Mouse (Mus musculus): Measurements from ENCODE around the gene Itih5.

Gene Itih5

DNA sequence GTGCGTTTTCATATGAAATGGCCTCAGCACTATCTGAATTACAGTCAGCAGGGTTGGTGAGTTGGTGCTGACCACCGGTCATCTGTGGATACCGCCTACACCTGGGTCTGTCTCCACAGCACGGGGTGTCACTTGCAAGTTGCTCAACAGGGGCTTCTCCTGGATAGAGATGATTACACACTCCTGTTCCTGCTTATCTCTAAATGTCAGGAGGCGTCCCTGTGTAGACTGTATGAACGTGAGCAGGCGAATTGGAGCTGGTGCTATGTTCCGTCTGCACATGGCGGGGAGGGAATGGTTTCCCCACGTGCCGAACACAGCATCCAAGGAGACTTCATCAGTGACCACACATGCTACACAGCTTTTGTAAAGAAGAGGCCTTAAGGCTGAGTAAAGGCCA, 13.9 kb downstream of the Itih5 start:
- no peak for DNase-seq (ENCODE audit: low read depth, low spot score)

DNA sequence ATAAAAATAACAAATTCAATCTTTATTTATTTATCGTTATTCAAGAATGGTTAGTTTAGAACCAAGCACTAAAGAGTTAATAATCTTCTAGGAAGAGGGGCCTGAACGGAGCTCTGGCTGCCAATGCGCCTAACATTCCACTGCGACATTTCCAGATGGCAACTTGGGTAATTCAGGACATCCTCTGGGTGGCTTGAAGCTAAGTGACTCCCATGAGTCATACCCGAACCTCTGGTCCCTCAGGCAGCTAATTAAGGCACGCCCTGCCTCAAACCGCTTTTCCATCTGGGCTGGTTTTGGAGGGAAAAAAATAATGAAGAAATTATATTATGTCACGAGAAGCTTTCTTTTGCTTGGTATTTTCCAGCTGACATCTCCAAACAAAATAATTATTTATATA, 14.6 kb downstream of the Itih5 start:
- DNase-seq (ENCODE audit: low read depth, low spot score): no peak

DNA sequence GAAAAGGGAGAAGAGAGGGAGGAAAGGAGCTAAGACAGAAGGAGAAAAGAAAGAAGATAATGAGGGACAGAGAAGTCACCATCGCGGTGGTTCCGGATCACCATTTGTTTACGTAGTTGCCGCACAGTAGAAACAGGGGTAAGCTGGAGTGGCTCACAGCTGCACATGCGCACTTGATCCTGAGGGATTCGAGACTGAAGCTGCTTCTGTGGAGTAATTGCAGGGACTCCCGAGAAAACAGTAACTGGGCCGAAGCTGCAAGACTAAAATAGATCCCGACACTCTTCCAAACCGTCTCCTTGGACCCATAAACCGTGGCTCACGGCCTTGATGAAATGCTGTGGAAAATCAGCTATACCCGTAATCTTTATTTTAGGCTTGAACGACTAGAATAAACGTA, 16.6 kb downstream of the Itih5 start:
- DNase-seq (ENCODE audit: low read depth, low spot score): no peak

DNA sequence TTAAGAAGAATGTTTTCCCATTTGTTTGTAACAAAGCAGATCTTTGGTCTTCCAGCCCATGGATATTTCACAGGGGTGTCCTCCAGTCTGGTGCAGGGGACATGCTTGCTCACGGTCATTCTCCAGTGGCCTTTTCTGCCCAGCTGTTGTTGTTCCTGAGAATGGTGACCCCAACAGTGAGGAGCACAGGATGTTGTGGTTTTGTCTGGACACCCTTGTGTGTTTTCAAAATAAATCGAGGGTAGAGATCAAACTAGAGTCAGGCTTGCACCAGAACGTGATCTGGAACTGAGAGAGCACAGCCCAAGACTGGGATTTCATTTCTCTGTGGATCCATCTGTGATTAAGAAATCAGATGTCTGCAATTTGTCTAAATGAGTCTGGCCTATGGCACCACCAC, 40.2 kb downstream of the Itih5 start:
- no peak for DNase-seq (ENCODE audit: low read depth, low spot score)

- DNase-seq (ENCODE audit: low read depth, low spot score): no peak
Measured at GRCm38 (mm10) chr2:10195162-10195561, 41.8 kb downstream of the Itih5 start.

DNA sequence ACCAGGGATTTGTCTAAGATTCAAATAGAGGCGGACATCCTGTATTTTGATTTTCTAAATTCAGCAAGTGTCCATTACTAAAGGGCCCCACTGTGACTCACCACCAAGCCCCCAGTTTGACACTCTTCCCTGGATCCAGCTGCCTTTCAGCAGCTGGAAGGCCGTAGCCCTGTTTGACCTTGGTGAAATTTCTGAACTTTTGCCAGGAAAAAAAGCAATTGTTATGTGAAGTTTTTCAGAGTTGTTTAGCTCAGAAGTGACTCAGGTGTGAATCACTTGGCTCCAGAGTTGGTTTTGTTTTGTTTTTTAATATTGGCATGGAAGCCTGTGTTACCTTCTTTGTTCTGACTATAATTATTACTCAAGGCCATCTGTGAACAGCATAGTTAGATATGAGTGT, 46.0 kb downstream of the Itih5 start:
- no peak for DNase-seq (ENCODE audit: low read depth, low spot score)

DNA sequence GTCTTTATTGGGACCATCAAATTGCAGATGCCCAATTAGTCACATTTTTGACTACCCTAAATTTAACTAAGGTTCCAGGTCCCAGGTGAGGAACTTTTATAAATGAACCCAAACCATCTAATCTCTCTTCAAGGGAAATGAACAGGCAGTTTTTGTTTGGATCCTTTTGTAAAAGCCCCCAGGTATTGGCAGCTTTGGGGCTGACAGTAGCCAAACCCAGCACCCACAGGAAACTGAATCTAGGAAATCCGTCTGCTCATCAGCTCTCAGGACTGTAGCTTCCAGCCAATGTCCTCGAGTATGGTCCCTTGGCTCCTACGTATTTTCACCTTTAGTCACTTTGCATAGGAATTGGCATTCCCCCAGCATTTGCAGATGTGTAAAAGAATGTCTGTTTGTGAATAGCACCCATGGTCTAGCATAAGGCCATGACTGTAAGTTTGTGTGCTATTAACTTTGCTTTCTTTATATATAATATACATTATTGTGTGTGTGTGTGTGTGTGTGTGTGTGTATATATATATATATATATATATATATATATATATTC, 47.4 kb downstream of the Itih5 start:
- DNase-seq (ENCODE audit: low read depth, low spot score): no peak

DNA sequence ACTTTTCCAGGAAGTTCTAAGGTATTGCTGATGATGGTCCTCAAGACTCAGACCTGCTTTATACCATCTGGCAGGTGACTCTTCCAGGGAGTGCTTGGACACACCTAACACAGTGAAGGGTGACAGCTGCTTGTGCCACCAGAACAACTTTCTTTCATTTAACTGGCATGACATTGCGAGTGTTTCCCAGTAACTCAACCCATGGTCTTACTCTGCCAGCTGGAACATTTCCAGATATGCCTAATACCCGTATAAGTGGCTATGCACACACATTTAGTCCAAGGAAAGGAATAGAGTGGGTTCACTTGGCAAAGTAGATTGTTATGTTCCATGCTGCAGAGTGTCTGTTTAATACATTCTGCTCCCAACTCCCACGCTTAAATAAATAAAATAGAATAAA, 50.9 kb downstream of the Itih5 start:
- no peak for DNase-seq (ENCODE audit: low read depth, low spot score)

GRCm38 (mm10) chr2:10213468-10213867, 60.1 kb downstream of the Itih5 start:
- DNase-seq (ENCODE audit: low read depth, low spot score): no peak

DNA sequence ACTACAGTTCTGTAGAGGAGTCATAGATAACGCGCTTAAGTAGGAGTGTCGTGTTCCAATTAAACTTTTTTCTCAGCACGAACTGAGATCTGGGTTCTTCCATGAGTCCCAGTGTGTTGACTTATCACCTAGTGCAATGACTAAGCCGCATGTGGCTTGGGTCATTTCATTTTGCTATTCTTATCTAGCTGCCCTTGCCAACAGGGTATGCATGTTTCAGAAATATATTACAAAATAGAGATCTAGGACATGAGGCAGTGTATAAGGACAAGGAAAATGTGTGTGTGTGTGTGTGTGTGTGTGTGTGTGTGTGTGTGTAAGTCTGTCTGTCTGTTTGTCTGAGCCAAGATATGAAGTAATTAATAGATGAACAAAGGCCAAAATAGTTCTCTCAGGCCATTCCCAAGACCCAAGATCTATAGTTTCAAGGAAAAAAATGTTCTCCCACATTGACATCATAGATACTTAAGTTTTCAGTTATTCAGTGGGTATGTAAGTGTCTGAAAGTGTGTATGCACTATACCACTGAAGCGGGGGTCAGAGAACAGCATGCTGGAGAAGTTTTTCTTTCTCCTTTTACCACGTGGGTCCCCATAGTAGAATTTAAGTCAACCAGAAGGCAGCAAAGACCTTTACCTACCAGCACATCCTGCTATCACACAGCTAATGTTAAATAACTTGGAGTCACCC, 62.6 kb downstream of the Itih5 start:
- no peak for DNase-seq (ENCODE audit: low read depth, low spot score)

GRCm38 (mm10) chr2:10216566-10217247, 63.3 kb downstream of the Itih5 start:
- peak; percentile 18 for DNase-seq (ENCODE audit: low read depth, low spot score)

GRCm38 (mm10) chr2:10221862-10222261, 68.5 kb downstream of the Itih5 start:
- DNase-seq (ENCODE audit: low read depth, low spot score): no peak

DNA sequence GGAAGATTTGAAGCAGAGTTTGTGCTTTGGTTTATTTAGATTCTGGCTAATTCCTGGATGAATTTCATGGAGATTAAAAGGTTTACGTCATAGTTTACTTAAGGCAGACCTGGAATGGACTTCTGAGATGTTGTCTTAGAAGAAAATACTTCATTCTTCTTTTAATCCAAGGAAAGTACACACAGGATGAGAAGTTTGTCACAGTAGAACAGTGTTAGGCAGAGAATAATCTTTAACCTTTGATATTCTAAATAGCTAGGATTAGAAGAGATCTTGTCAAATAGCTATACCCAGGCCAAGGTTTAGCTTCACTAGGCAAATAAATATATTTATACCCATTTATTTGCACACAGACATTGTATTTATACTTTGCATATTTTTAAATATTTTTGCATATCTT, 73.5 kb downstream of the Itih5 start:
- no peak for DNase-seq (ENCODE audit: low read depth, low spot score)

GRCm38 (mm10) chr2:10231971-10232370, 78.6 kb downstream of the Itih5 start:
- DNase-seq (ENCODE audit: low read depth, low spot score): no peak

DNA sequence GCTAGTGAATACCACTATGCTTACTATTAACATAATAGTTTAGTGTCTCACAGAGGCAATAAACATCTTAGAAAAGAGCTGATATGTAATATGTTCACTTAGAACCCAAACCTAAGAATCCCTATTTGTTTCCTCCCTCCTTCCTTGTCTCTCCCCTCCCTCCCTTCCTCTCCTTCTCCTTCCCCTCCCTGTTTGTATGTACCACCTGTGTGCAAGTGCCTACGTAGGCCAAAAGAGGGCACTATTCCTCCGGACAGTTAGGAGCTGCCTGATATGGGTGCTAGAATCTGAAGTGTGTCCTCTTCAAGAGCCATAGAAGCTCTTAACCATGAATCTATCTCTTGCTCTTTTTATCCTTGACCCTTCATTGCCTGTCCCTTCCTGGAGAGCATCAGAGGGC, 83.2 kb downstream of the Itih5 start:
- DNase-seq (ENCODE audit: low read depth, low spot score): no peak

DNA sequence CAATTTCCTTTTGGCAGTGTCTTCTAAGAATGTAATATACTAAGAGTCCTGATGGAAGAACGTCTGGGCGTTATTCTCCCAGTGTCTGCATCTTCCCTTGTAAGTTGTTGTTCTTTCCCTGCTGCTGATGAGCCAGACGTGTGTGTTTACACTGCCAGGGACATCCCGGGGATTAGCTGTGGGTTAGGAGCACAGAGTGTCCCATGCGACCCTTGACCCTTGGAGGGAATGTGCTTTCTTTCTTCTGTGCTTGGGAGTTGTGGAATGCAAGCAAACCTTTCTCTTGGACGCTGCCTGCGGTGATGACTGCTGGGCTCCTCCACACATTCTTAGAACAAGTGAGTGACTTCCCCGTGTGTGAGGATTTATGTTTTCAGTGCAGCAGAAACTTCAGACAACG, 89.6 kb downstream of the Itih5 start:
- no peak for DNase-seq (ENCODE audit: low read depth, low spot score)

DNA sequence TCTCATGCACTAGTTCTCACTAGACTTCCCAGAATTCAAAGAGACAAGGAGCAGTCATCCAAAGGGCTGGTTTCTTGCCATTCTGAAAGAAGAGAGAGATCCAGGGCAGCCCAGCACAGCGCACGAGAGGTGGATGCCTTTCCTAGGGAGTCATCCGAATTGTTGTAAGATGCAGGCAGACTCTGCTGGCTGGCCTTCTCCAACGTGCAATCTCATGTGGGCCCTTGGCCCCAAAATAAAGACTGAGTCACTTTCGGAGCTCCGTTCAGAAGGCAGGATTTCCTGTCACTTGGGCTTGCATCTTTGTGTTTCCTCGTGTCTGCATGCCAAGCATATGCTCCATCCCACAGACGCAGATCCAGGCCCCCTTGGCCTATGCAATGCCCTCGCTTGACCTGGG, 97.1 kb downstream of the Itih5 start:
- DNase-seq (ENCODE audit: low read depth, low spot score): no peak

DNA sequence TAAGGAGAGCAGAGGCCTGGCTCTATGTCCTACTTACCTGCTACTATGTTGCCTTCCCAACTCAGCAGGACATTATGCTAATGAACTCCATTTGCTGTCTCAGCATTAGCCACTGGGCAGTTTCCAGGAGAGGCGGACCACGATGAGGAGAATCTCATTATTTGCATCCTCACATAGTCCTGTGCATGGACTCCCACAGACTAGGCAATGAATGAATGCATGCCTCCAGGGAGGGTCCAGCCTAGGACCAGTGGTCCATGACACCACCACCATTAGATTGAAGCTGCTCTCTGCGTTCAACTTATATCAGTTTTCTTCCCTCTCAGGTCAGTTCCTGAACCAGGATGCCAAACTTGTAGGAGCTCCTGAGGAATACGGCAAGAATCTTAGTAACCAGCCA, 97.6 kb downstream of the Itih5 start:
- DNase-seq (ENCODE audit: low read depth, low spot score): no peak

GRCm38 (mm10) chr2:10251466-10251865, 98.1 kb downstream of the Itih5 start:
- DNase-seq (ENCODE audit: low read depth, low spot score): no peak

- no peak for DNase-seq (ENCODE audit: low read depth, low spot score)
Measured at GRCm38 (mm10) chr2:10252016-10252415, 98.6 kb downstream of the Itih5 start.

DNA sequence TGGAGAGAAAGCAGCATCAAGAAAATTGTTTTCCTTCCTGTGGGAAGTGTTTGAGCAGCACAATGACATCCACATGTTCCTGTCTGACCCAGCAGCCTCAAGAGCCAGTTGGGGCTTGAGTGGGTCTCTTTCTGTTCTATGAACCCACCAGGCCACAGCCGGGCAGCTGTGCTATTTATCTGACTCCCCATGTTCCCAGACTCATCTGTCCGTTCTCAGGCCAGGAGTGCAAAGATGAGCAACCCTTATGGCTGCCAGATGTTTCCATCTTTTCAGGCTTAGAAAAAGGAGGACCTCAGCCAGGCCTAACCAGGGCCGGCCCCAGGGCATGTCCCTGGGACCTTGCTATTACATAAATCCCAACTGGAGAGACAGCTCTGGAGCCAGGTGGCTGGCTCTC, 100.0 kb downstream of the Itih5 start:
- DNase-seq (ENCODE audit: low read depth, low spot score): no peak

- DNase-seq (ENCODE audit: low read depth, low spot score): no peak
Measured at GRCm38 (mm10) chr2:10256949-10257348, 103.6 kb downstream of the Itih5 start.

GRCm38 (mm10) chr2:10258312-10258711, 104.9 kb downstream of the Itih5 start:
- no peak for DNase-seq (ENCODE audit: low read depth, low spot score)

Data from brain, embryonic 18.5 days (tissue).